In genomic region chr12:113132567-113132966, GRCm38 (mm10) we compare ENCODE assay signal across 10 mouse cellular contexts. TPM values are rescaled to one million over a fixed set of nuclear protein-coding genes. Genes with fewer than 3 reads are reported as not detected.
DNase-seq lines count a peak whose midpoint lies in the region; ATAC-seq lines count a peak whose summit lies in the region.
"Had no signal": no experiment of that assay in that cellular context is flagged by ENCODE, and none has a peak within 500 bp of the region (broad histone marks: within the 10 kb centered on the region; RNA-seq: fewer than 3 reads in every experiment).

No protein-coding gene starts in this region.

- H3K27me3 ChIP-seq in kidney, embryonic 16.5 days (ENCODE audit: insufficient read depth, low read length): no peaks in the 10 kb centered on the region
- no peaks in the 10 kb centered on the region for H3K27me3 ChIP-seq in forebrain, embryonic 14.5 days (replicated peaks; ENCODE audit: control insufficient read depth, insufficient read depth, low read length)
- H3K27me3 ChIP-seq: forebrain, embryonic 15.5 days had no signal

- no peak overlapping the region for H3K4me3 ChIP-seq in kidney, embryonic 16.5 days (ENCODE audit: low read length)
- no peak overlapping the region for H3K4me3 ChIP-seq in forebrain, embryonic 14.5 days (ENCODE audit: low read depth, low read length)
- H3K4me3 ChIP-seq: forebrain, embryonic 15.5 days had no signal

- H3K36me3 ChIP-seq in kidney, embryonic 16.5 days (ENCODE audit: insufficient read depth, low read length): peaks cover 100% of the 10 kb centered on the region
- H3K36me3 ChIP-seq in forebrain, embryonic 14.5 days (ENCODE audit: control insufficient read depth, insufficient read depth, low read length): peaks cover 100% of the 10 kb centered on the region

- H3K27ac ChIP-seq in kidney, embryonic 16.5 days (ENCODE audit: low read length): no peak overlapping the region
- no peak overlapping the region for H3K27ac ChIP-seq in forebrain, embryonic 14.5 days (ENCODE audit: low read depth, low read length)
- H3K27ac ChIP-seq: forebrain, embryonic 15.5 days; liver, embryonic 14.5 days had no signal

- H3K4me1 ChIP-seq in kidney, embryonic 16.5 days (ENCODE audit: insufficient read depth, low read length): no peaks in the 10 kb centered on the region
- H3K4me1 ChIP-seq in forebrain, embryonic 14.5 days (ENCODE audit: control insufficient read depth, insufficient read depth, low read length): no peaks in the 10 kb centered on the region
- H3K4me1 ChIP-seq: forebrain, embryonic 15.5 days had no signal

- no peaks in the 10 kb centered on the region for H3K9me3 ChIP-seq in kidney, embryonic 16.5 days (ENCODE audit: low read length)
- no peaks in the 10 kb centered on the region for H3K9me3 ChIP-seq in forebrain, embryonic 14.5 days (replicated peaks; ENCODE audit: control insufficient read depth, low read length)
- H3K9me3 ChIP-seq: forebrain, embryonic 15.5 days had no signal

- ATAC-seq in kidney, embryonic 16.5 days (ENCODE audit: low FRiP score, low TSS enrichment): peak; percentile 33; the same call in 1 of the 2 replicates
- no peak for ATAC-seq in forebrain, embryonic 14.5 days
- ATAC-seq: forebrain, embryonic 15.5 days had no signal

- no peak overlapping the region for H3K9ac ChIP-seq in kidney, embryonic 16.5 days (replicated peaks; ENCODE audit: low read length)
- H3K9ac ChIP-seq in forebrain, embryonic 14.5 days (ENCODE audit: low read length): no peak overlapping the region
- H3K9ac ChIP-seq: forebrain, embryonic 15.5 days; liver, embryonic 14.5 days had no signal

- no peak overlapping the region for H3K4me2 ChIP-seq in kidney, embryonic 16.5 days (replicated peaks; ENCODE audit: low read depth, low read length)
- H3K4me2 ChIP-seq in forebrain, embryonic 14.5 days (ENCODE audit: low read length): no peak overlapping the region
- H3K4me2 ChIP-seq: forebrain, embryonic 15.5 days had no signal

- 54% methylated on average over 2 of the region's 2 CpGs for WGBS in kidney, embryonic 16.5 days
- 82% methylated on average over 2 of the region's 2 CpGs for WGBS in forebrain, embryonic 14.5 days

- DNase-seq in adrenal gland, postnatal 10 days: peak; percentile 71
- no peak for DNase-seq in adrenal gland, postnatal 4 days (ENCODE audit: low spot score in 2 of 2)
- DNase-seq in urinary bladder, postnatal 14 days (ENCODE audit: low spot score): peak; percentile 76
- no peak for DNase-seq in urinary bladder, postnatal 25 days (ENCODE audit: low spot score)
- no peak for DNase-seq in retina, postnatal 1 day
- DNase-seq in forebrain, embryonic 14.5 days (ENCODE audit: low spot score): no peak
- DNase-seq in thymus, postnatal 4 days: no peak

RNA-seq across cellular contexts. Expression of gene Crip2, which starts 7.5 kb away (rescaled TPM):
- total RNA-seq in adrenal gland, postnatal 10 days (2021): 100 to 1,000 TPM; 184 to 199 TPM
- 100 to 1,000 TPM; 109 to 110 TPM for total RNA-seq in adrenal gland, postnatal 4 days (2021)
- polyA plus RNA-seq in kidney, embryonic 16.5 days (2015; fragmentation: Nextera tagmentation; extraction: Ambion mirVana): 244 and 263 TPM in 2 replicates
- polyA plus RNA-seq in forebrain, embryonic 14.5 days (2014; fragmentation: Nextera tagmentation; extraction: Ambion mirVana): 354 and 404 TPM in 2 replicates

RNA-seq across cellular contexts. Expression of gene Crip1, which starts 13.5 kb away (rescaled TPM):
- total RNA-seq in adrenal gland, postnatal 10 days (2021): 100 to 1,000 TPM; 151 to 176 TPM
- total RNA-seq in adrenal gland, postnatal 4 days (2021): 100 to 1,000 TPM; 129 to 134 TPM
- polyA plus RNA-seq in kidney, embryonic 16.5 days (2015; fragmentation: Nextera tagmentation; extraction: Ambion mirVana): 270 and 293 TPM in 2 replicates
- 32.5 and 46.1 TPM in 2 replicates for polyA plus RNA-seq in forebrain, embryonic 14.5 days (2014; fragmentation: Nextera tagmentation; extraction: Ambion mirVana)

RNA-seq across cellular contexts. Expression of gene Tedc1, which starts 23.7 kb away (rescaled TPM):
- 1 to 10 TPM; 3.1 to 5.4 TPM for total RNA-seq in adrenal gland, postnatal 10 days (2021)
- 10 to 100 TPM in 1 of 2 experiments, 1 to 10 TPM in 1; 7.1 to 10.3 TPM for total RNA-seq in adrenal gland, postnatal 4 days (2021)
- 38.2 and 45.5 TPM in 2 replicates for polyA plus RNA-seq in kidney, embryonic 16.5 days (2015; fragmentation: Nextera tagmentation; extraction: Ambion mirVana)
- polyA plus RNA-seq in forebrain, embryonic 14.5 days (2014; fragmentation: Nextera tagmentation; extraction: Ambion mirVana): 9.5 and 10.2 TPM in 2 replicates

RNA-seq across cellular contexts. Expression of gene Mta1, which starts 34.5 kb away (rescaled TPM):
- 10 to 100 TPM; 78.1 to 85.9 TPM for total RNA-seq in adrenal gland, postnatal 10 days (2021)
- total RNA-seq in adrenal gland, postnatal 4 days (2021): 100 to 1,000 TPM; 129 to 138 TPM
- polyA plus RNA-seq in kidney, embryonic 16.5 days (2015; fragmentation: Nextera tagmentation; extraction: Ambion mirVana): 15.4 and 15.9 TPM in 2 replicates
- polyA plus RNA-seq in forebrain, embryonic 14.5 days (2014; fragmentation: Nextera tagmentation; extraction: Ambion mirVana): 16.6 and 18.7 TPM in 2 replicates

RNA-seq across cellular contexts. Expression of gene Tmem121, which starts 53.2 kb away (rescaled TPM):
- 1 to 10 TPM; 3.0 to 3.1 TPM for total RNA-seq in adrenal gland, postnatal 10 days (2021)
- 1 to 10 TPM; 4.8 to 7.3 TPM for total RNA-seq in adrenal gland, postnatal 4 days (2021)
- polyA plus RNA-seq in kidney, embryonic 16.5 days (2015; fragmentation: Nextera tagmentation; extraction: Ambion mirVana): 8.6 and 10.9 TPM in 2 replicates
- 28.9 and 31.5 TPM in 2 replicates for polyA plus RNA-seq in forebrain, embryonic 14.5 days (2014; fragmentation: Nextera tagmentation; extraction: Ambion mirVana)

Comparison
In these comparisons a context has a peak if more than half of its experiments do, and no peak if none do; other contexts are left out.
1. DNase-seq: peak in adrenal gland, postnatal 10 days (single experiment) and urinary bladder, postnatal 14 days (single experiment); none in adrenal gland, postnatal 4 days (0 of 2), urinary bladder, postnatal 25 days (single experiment), retina, postnatal 1 day (single experiment), forebrain, embryonic 14.5 days (single experiment) and thymus, postnatal 4 days (single experiment).